Mouse (Mus musculus) MEL (cell line): ENCODE data around the gene Slc7a8.

Source experiments
- EP300 ChIP-seq, 2 experiments: IDR thresholded peaks; 2 replicates each; pipeline ENCODE4 v1.6.1; 2011; ENCODE audit warnings: improper control_type of control experiment in 2 of 2, low read length in 2 of 2, low read depth in 1 of 2, mild to moderate bottlenecking in 1 of 2
- MYC ChIP-seq: IDR thresholded peaks from 2 replicates; pipeline ENCODE4 v1.6.1; 2011; ENCODE audit warnings: low read depth, mild to moderate bottlenecking, low read length, improper control_type of control experiment, moderate library complexity
- TAL1 ChIP-seq: IDR thresholded peaks from 2 replicates; pipeline ENCODE4 v1.6.1; 2012; ENCODE audit warnings: mild to moderate bottlenecking, inconsistent platforms, low read length, moderate library complexity, mixed read lengths

- no peak for TF ChIP-seq TAL1
- TF ChIP-seq EP300 (IDR thresholded peaks at IDR 0.05; ENCODE audit: low read depth in 1 of 2, low read length in 2 of 2) = no peak
- no peak for TF ChIP-seq MYC
Observed at GRCm38 (mm10) chr14:54806124-54806523, 24.4 kb upstream of the Slc7a8 start.
